Mouse (Mus musculus): ENCODE measurements around the gene Gdpgp1. TPM values are rescaled to one million over a fixed set of nuclear protein-coding genes. Genes with fewer than 3 reads are reported as not detected.
A peak's percentile ranks its signal among the peaks of the same experiment; 100 is the strongest.

The Gdpgp1 gene
- polyA plus RNA-seq, 1 experiment: 3.9 TPM

DNA sequence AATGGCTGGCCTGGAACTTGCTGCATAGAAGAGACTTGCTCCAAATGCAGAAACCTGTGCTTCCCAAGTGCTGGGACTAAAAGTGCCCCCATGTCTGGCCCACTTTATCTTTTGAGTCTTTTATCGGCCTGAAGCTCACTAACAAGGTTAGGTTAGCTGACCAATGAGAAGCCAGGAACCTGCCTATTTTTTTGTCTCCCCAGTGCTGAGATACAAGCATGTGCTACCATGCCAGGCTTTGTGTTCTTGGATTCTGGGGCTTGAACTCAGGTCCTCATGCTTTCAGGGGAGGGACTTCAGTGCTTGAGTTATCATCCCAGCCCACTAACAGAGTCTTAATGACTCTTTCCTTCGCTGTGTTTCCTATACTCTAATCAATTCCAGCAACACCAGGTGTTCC is 25.0 kb downstream of the Gdpgp1 start:
- H3K4me3 ChIP-seq (replicated peaks; ENCODE audit: insufficient read depth, low read depth, low read length): no peak overlapping the region
- WGBS: 54% methylated on average over 2 of the region's 2 CpGs
- no peak for DNase-seq
- no peaks in the 10 kb centered on the region for H3K27me3 ChIP-seq (ENCODE audit: control insufficient read depth, insufficient read depth, low read length)
- no peak overlapping the region for H3K27ac ChIP-seq (ENCODE audit: insufficient read depth, low read length)
- no peaks in the 10 kb centered on the region for H3K4me1 ChIP-seq (ENCODE audit: control insufficient read depth, insufficient read depth, low read length)
- TF ChIP-seq POLR2A (IDR thresholded peaks at IDR 0.05; ENCODE audit: borderline replicate concordance, insufficient read depth, low read length) (no peak), CTCF (IDR thresholded peaks at IDR 0.05; ENCODE audit: borderline replicate concordance, insufficient read depth, low read depth, low read length) (no peak)

DNA sequence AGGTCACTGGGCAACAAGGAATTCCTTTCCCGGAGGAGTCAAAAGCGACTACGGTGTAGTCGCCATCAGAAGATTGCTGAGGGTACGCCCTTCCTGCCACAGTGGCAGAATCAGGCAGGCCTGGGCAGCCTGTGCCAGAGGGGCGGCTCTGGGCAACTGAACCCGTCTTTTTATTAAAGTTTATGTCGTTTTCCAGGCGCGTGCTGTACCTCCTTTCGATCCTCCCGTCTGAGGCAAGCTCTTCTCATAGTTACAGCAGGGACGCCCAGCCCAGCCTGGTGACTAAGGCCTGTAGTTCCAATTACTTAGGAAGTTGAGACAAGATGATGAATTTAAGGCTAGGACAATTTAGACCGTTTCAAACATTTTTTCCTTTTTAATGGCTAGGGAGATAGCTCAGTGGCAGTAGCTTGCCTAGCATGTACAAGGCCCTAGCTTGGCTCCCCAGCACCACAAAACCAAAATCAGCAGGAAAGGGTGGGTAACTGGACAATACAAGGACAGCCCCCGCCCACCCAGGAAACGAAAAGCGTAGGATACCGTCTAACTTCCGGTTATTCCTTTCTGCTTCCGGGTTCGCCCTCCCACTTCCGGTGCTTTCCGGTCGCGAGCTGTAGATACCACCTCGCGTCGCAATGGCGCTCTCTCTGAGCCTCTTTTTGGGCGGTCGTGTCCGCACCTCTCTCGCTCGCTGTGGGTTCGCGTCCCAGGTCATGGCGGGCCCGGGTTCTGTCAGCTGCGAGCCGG is 28.1 kb downstream of the Gdpgp1 start, which contains the start of gene Ngrn:
Ngrn (plus strand) TSS at position 591 of the 747 bp plus-strand sequence.
- peak within 1 kb of the TSS; percentile 86 for H3K4me3 ChIP-seq (replicated peaks; ENCODE audit: insufficient read depth, low read depth, low read length)
- no peaks in the 10 kb centered on the region for H3K27me3 ChIP-seq (ENCODE audit: control insufficient read depth, insufficient read depth, low read length)
- TF ChIP-seq POLR2A (IDR thresholded peaks at IDR 0.05; ENCODE audit: borderline replicate concordance, insufficient read depth, low read length): peak; percentile 89
- TF ChIP-seq CTCF (IDR thresholded peaks at IDR 0.05; ENCODE audit: borderline replicate concordance, insufficient read depth, low read depth, low read length): no peak
- peak within 1 kb of the TSS; percentile 29 for H3K27ac ChIP-seq (ENCODE audit: insufficient read depth, low read length)
- 27% methylated on average over 40 of the region's 40 CpGs for WGBS
- DNase-seq: peak; percentile 85 to 86
- H3K4me1 ChIP-seq (ENCODE audit: control insufficient read depth, insufficient read depth, low read length): no peaks in the 10 kb centered on the region

DNA sequence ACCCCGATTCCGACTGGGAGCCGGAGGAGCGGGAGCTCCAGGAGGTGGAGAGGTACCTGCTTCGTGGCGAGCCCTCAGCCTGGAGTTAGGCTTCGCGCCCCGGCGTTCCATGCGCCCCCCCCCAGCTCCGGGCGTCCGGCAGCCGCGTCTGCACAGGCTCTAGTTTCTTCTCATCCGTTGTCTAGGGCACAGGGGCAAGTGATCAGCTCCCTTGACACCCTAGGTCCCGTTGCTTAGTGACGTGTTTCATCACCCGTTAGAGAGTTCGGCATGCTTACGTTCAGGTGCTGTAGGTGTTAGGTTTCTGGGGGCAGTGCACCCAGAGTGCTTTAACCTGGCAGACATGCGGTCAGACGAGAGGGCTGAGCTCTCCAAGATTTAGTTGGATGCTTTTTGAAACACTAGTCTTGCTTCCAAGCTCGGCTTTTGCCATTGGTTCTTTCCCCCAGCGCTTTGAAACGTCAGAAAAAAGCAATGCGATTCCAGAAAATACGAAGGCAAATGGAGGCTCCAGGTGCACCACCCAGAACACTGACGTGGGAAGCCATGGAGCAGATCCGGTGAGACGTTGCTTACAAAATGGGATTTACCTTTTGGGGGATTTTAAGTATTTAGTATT is 28.8 kb downstream of the Gdpgp1 start:
- no peak for TF ChIP-seq CTCF (IDR thresholded peaks at IDR 0.05; ENCODE audit: borderline replicate concordance, insufficient read depth, low read depth, low read length)
- TF ChIP-seq POLR2A (IDR thresholded peaks at IDR 0.05; ENCODE audit: borderline replicate concordance, insufficient read depth, low read length): no peak
- Histone ChIP-seq H3K27me3 (ENCODE audit: control insufficient read depth, insufficient read depth, low read length) (no peaks in the 10 kb centered on the region), H3K4me1 (ENCODE audit: control insufficient read depth, insufficient read depth, low read length) (no peaks in the 10 kb centered on the region), H3K27ac (ENCODE audit: insufficient read depth, low read length) (peak overlapping the region; percentile 29), H3K4me3 (replicated peaks; ENCODE audit: insufficient read depth, low read depth, low read length) (peak overlapping the region; percentile 86)
- DNase-seq: no peak
- WGBS: under 1% methylated on average over 32 of the region's 32 CpGs

DNA sequence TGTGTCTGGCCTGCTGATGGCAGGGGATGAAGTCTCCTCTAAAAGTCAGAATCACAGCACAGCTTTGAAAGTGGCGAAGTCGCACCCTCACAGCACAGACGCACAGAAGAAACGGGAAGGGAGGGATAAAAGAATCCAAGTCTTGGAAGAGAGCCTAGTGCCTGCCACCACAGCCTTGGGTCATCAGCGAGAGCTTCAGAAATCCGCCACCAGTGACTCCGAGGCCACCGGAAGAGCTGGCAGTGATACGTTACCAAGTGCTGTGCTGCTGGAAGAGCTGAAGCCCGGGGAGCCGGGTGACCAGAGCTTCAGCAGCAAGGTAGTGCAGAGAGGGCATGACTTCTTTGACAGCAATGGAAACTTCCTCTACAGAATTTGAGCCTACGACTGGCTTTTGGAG is 31.9 kb downstream of the Gdpgp1 start:
- Histone ChIP-seq H3K4me1 (ENCODE audit: control insufficient read depth, insufficient read depth, low read length) (peaks cover 3% of the 10 kb centered on the region; the same call in 1 of the 2 replicates), H3K27me3 (ENCODE audit: control insufficient read depth, insufficient read depth, low read length) (no peaks in the 10 kb centered on the region), H3K27ac (ENCODE audit: insufficient read depth, low read length) (no peak overlapping the region), H3K4me3 (replicated peaks; ENCODE audit: insufficient read depth, low read depth, low read length) (no peak overlapping the region)
- WGBS: 75% methylated on average over 12 of the region's 12 CpGs
- DNase-seq: no peak
- TF ChIP-seq POLR2A (IDR thresholded peaks at IDR 0.05; ENCODE audit: borderline replicate concordance, insufficient read depth, low read length) (no peak), CTCF (IDR thresholded peaks at IDR 0.05; ENCODE audit: borderline replicate concordance, insufficient read depth, low read depth, low read length) (no peak)

DNA sequence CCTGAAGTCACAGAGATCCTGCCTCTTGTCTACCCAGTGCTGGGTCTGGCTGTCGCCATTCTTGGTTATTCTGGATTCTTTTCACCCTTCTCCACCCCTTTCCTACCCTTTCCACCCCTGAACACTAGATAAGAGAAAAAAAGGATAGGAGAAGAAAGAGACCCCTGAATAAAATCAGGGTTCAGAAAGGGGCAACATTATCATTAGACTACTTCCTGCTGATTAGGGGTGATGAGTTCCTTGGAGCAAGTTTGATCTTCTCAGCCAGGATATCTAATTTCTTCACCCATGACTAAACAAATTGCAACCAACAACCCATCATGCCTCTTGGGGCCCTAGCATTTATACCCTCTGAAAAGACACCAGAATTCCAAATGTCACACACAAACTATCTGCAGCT is 35.1 kb downstream of the Gdpgp1 start:
- TF ChIP-seq CTCF (IDR thresholded peaks at IDR 0.05; ENCODE audit: borderline replicate concordance, insufficient read depth, low read depth, low read length) (no peak), POLR2A (IDR thresholded peaks at IDR 0.05; ENCODE audit: borderline replicate concordance, insufficient read depth, low read length) (no peak)
- DNase-seq: no peak
- no peaks in the 10 kb centered on the region for H3K27me3 ChIP-seq (ENCODE audit: control insufficient read depth, insufficient read depth, low read length)
- peaks cover 6% of the 10 kb centered on the region; the same call in 1 of the 2 replicates for H3K4me1 ChIP-seq (ENCODE audit: control insufficient read depth, insufficient read depth, low read length)
- no peak overlapping the region for H3K27ac ChIP-seq (ENCODE audit: insufficient read depth, low read length)
- WGBS: 79% methylated on average over 1 of the region's 1 CpGs
- no peak overlapping the region for H3K4me3 ChIP-seq (replicated peaks; ENCODE audit: insufficient read depth, low read depth, low read length)

DNA sequence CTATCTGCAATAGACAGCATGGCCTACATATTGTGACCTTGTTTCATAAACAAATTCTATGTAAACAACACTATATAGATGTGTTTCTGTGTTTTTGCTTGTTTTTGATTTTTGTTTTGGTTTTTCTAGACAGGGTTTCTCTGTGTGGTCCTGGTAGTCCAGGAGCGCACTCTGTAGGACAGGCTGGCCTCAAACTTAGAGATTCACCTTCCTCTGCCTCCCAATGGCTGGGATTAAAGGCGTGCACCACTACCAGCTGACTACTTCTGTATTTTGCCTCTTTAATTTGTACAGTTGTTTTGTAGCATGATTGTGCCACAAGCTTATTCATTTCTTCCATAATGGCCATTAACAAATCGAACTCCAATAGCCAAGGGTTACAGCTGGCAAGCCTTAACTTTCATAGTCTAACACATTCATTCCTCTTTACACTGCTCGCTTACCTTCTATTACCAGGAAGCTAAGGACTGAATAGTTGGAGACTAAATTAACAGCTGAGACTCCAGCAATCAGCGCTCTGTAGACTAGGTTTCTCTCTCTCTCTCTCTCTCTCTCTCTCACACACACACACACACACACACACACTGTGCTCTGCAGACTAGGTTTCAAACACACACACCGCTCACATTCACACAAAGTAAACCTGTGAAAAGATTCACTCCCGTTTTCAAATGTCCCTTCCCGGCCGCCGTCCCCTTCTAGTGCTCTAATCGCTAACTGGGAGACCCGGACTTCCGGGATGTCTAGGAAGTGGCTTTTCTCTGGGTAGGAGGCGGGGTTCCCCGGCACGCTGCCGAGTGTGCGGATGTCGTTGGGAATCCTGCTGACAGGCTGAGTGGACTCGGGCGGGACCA is 36.5 kb downstream of the Gdpgp1 start, which contains the start of gene Vps33b:
Vps33b (plus strand) TSS at position 753 of the 854 bp plus-strand sequence.
- Histone ChIP-seq H3K27ac (ENCODE audit: insufficient read depth, low read length) (peak within 1 kb of the TSS; percentile 46), H3K4me1 (ENCODE audit: control insufficient read depth, insufficient read depth, low read length) (peaks cover 6% of the 10 kb centered on the region; the same call in 1 of the 2 replicates), H3K4me3 (replicated peaks; ENCODE audit: insufficient read depth, low read depth, low read length) (peak within 1 kb of the TSS; percentile 93), H3K27me3 (ENCODE audit: control insufficient read depth, insufficient read depth, low read length) (no peaks in the 10 kb centered on the region)
- DNase-seq: peak; percentile 97
- WGBS: 3% methylated on average over 21 of the region's 21 CpGs
- no peak for TF ChIP-seq CTCF (IDR thresholded peaks at IDR 0.05; ENCODE audit: borderline replicate concordance, insufficient read depth, low read depth, low read length)
- TF ChIP-seq POLR2A (IDR thresholded peaks at IDR 0.05; ENCODE audit: borderline replicate concordance, insufficient read depth, low read length): peak; percentile 52; the same call in 1 of the 2 replicates

DNA sequence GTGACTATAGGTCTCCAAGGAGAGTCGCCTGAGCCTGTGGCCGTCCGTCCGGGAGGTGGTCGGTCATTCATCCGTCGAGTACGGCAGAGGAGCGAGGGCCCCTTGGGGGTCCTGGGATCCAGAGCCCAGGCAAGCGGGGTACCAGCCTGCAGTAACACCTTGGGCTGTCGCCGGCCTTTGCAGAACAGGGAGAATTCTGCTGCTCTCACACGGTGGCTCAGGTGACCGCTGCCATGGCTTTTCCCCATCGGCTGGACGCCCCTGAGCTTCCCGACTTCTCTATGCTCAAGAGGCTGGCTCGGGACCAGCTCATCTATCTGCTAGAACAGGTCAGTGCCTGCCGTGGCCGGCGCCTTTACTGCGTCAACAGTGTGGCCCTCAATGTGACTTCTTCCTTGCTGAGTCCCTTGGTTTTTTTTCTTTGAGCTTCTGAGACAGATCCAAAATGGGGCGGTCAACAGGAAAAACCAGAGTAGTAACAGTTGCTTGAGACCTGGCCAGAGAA is 37.1 kb downstream of the Gdpgp1 start:
- peak overlapping the region; percentile 93 for H3K4me3 ChIP-seq (replicated peaks; ENCODE audit: insufficient read depth, low read depth, low read length)
- no peaks in the 10 kb centered on the region for H3K27me3 ChIP-seq (ENCODE audit: control insufficient read depth, insufficient read depth, low read length)
- DNase-seq: peak in 1 of 2 experiments; percentile 68
- under 1% methylated on average over 23 of the region's 23 CpGs for WGBS
- peak overlapping the region; percentile 44 for H3K27ac ChIP-seq (ENCODE audit: insufficient read depth, low read length)
- H3K4me1 ChIP-seq (ENCODE audit: control insufficient read depth, insufficient read depth, low read length): peaks cover 6% of the 10 kb centered on the region; the same call in 1 of the 2 replicates
- TF ChIP-seq POLR2A (IDR thresholded peaks at IDR 0.05; ENCODE audit: borderline replicate concordance, insufficient read depth, low read length): no peak
